Mouse (Mus musculus) kidney, embryonic 15.5 days (tissue): ENCODE results near the gene Slc25a36. TPM values are rescaled to one million over a fixed set of nuclear protein-coding genes. Genes with fewer than 3 reads are reported as not detected.

Experiments used
- ATAC-seq: fragments of 200-750 bp; cut with Nextera tagmentation; replicated peaks from 2 replicates; pipeline ENCODE4 v1.8.0; 2017; ENCODE audit warnings: moderate TSS enrichment; ENCODE audit not compliant: low FRiP score
- H3K27ac ChIP-seq: fragments of 300-500 bp; sonication (generic); 2 replicates; pipeline ENCODE4 v1.5.1; 2015; ENCODE audit warnings: mild to moderate bottlenecking, inconsistent platforms
- H3K27me3 ChIP-seq: fragments of 300-500 bp; sonication (generic); 2 replicates; pipeline ENCODE4 v1.6.1; 2015; ENCODE audit warnings: inconsistent platforms
- H3K36me3 ChIP-seq: fragments of 300-500 bp; sonication (generic); 2 replicates; pipeline ENCODE4 v1.6.1; 2015; ENCODE audit warnings: inconsistent platforms
- H3K4me1 ChIP-seq: fragments of 300-500 bp; sonication (generic); 2 replicates; pipeline ENCODE4 v1.6.1; 2015; ENCODE audit warnings: inconsistent platforms
- H3K4me2 ChIP-seq: fragments of 300-500 bp; sonication (generic); 2 replicates; pipeline ENCODE4 v1.6.1; 2015; ENCODE audit warnings: moderate library complexity, mild to moderate bottlenecking, inconsistent platforms
- H3K4me3 ChIP-seq: fragments of 300-500 bp; sonication (generic); replicated peaks from 2 replicates; pipeline ENCODE4 v1.5.1; 2015; ENCODE audit warnings: mild to moderate bottlenecking, inconsistent platforms
- H3K9ac ChIP-seq: fragments of 300-500 bp; sonication (generic); 2 replicates; pipeline ENCODE4 v1.6.1; 2015; ENCODE audit warnings: mild to moderate bottlenecking, inconsistent platforms
- H3K9me3 ChIP-seq: fragments of 300-500 bp; sonication (generic); replicated peaks from 2 replicates; pipeline ENCODE4 v1.6.1; 2016; ENCODE audit warnings: inconsistent platforms
- WGBS: fragments of 180-500 bp; shearing (Covaris S2); methylation state at CpG from one replicate; pipeline ENCODE4 v1.1.7; 2015; ENCODE audit warnings: mixed read lengths; 5-methylcytosine and 5-hydroxymethylcytosine counted together
- polyA plus RNA-seq: library from polyadenylated mRNA; unstranded; fragments of >200 nt; fragmentation: Nextera tagmentation; extraction: Ambion mirVana; gene quantifications from 2 replicates; pipeline ENCODE4 v1.2.1, GENCODE M21; 2015

Gene Slc25a36
- polyA plus RNA-seq, 1 experiment from 2014 or later: 68.4 TPM

DNA sequence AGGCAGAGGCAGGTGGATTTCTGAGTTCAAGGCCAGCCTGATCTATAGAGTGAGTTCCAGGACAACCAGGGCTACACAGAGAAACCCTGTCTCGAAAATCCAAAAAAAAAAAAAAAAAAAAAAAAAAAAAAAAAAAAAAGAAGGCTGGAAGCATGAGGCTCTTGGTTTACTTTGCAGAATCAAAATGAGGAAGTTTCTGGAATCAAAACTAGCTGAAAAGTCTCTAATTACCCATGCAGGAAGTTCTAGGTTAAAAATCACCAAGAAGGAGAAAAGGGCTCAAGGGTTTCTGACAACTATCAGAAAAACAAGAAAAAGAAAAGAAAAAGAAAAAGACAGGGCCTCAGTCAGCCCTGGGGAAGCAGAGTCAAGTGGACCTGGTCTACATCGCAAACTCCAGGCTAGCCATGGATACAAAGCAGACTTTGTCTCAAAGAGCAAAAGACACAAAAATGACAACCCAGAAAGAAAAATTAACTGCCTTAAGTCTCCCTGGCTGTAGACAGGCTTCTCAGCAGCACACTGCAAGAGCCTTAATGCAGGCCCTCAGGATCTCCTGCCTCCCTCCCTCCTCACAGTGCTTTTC, 5.5 kb downstream of the Slc25a36 start:
- H3K27ac ChIP-seq: no peak overlapping the region
- no peaks in the 10 kb centered on the region for H3K27me3 ChIP-seq
- no peaks in the 10 kb centered on the region for H3K9me3 ChIP-seq
- no peak for ATAC-seq
- no peak overlapping the region for H3K4me3 ChIP-seq
- WGBS: 90% methylated on average over 2 of the region's 2 CpGs
- peaks cover 22% of the 10 kb centered on the region for H3K4me1 ChIP-seq
- H3K9ac ChIP-seq: no peak overlapping the region
- peaks cover 6% of the 10 kb centered on the region for H3K36me3 ChIP-seq
- no peak overlapping the region for H3K4me2 ChIP-seq

DNA sequence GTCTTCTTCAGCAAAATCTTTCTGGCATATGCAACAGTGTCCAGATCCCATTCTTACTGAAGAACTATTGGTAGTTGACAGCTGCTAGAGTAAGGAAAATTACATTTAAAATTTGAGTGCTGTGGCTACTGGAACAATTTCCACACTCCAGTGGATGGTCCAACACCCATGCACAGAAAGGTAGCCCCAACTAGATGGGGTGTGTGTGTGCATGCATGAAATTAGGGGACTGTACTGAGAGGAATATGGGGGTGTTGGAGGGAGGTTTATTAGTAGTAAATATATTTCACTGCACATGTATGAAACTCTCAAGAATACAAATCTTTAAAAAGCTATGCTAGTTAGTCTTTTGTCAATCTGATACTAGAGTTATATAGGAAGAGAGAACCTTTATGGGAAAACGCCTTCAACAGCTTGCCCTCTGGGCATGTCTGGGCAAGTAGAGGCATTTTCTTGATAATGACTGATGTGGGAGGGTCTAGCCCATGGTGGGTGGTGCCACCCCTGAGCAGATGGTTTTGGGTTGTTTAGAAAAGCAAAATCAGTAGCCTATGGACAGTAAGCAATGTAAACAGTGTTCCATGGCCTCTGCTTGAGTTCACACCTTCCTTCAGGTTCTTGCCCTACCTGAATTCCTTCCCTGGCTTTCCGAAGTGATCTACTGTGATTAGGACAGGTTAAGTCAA, 7.4 kb downstream of the Slc25a36 start:
- H3K4me3 ChIP-seq: no peak overlapping the region
- no peak overlapping the region for H3K9ac ChIP-seq
- ATAC-seq: no peak
- 74% methylated on average over 2 of the region's 2 CpGs for WGBS
- H3K27ac ChIP-seq: no peak overlapping the region
- H3K4me2 ChIP-seq: no peak overlapping the region
- no peaks in the 10 kb centered on the region for H3K9me3 ChIP-seq
- peaks cover 17% of the 10 kb centered on the region for H3K36me3 ChIP-seq
- H3K4me1 ChIP-seq: peaks cover 10% of the 10 kb centered on the region; the same call in 1 of the 2 replicates
- no peaks in the 10 kb centered on the region for H3K27me3 ChIP-seq

- H3K9me3 ChIP-seq: no peaks in the 10 kb centered on the region
- ATAC-seq: no peak
Observed at GRCm38 (mm10) chr9:97098985-97099384, 12.0 kb downstream of the Slc25a36 start.

GRCm38 (mm10) chr9:97096180-97096579, 14.8 kb downstream of the Slc25a36 start:
- H3K36me3 ChIP-seq: peaks cover 67% of the 10 kb centered on the region
- no peak overlapping the region for H3K4me2 ChIP-seq
- no peak for ATAC-seq
- H3K27ac ChIP-seq: no peak overlapping the region
- no peak overlapping the region for H3K9ac ChIP-seq
- WGBS: 89% methylated on average over 1 of the region's 1 CpGs
- H3K4me3 ChIP-seq: no peak overlapping the region
- H3K27me3 ChIP-seq: no peaks in the 10 kb centered on the region
- no peaks in the 10 kb centered on the region for H3K9me3 ChIP-seq
- H3K4me1 ChIP-seq: no peaks in the 10 kb centered on the region

More at GRCm38 (mm10) chr9:97098985-97099384, 12.0 kb downstream of the Slc25a36 start:
- no peaks in the 10 kb centered on the region for H3K27me3 ChIP-seq
- 85% methylated on average over 4 of the region's 4 CpGs for WGBS
- no peak overlapping the region for H3K27ac ChIP-seq
- H3K4me1 ChIP-seq: peaks cover 4% of the 10 kb centered on the region; the same call in 1 of the 2 replicates
- no peak overlapping the region for H3K4me2 ChIP-seq
- no peak overlapping the region for H3K4me3 ChIP-seq
- H3K36me3 ChIP-seq: peaks cover 48% of the 10 kb centered on the region
- no peak overlapping the region for H3K9ac ChIP-seq

- H3K27ac ChIP-seq: no peak overlapping the region
- H3K9me3 ChIP-seq: no peaks in the 10 kb centered on the region
- H3K9ac ChIP-seq: no peak overlapping the region
- ATAC-seq: no peak
- H3K27me3 ChIP-seq: no peaks in the 10 kb centered on the region
- peaks cover 42% of the 10 kb centered on the region for H3K36me3 ChIP-seq
- H3K4me1 ChIP-seq: no peaks in the 10 kb centered on the region
- no peak overlapping the region for H3K4me3 ChIP-seq
- H3K4me2 ChIP-seq: no peak overlapping the region
Observed at GRCm38 (mm10) chr9:97087850-97088249, 23.1 kb downstream of the Slc25a36 start.

DNA sequence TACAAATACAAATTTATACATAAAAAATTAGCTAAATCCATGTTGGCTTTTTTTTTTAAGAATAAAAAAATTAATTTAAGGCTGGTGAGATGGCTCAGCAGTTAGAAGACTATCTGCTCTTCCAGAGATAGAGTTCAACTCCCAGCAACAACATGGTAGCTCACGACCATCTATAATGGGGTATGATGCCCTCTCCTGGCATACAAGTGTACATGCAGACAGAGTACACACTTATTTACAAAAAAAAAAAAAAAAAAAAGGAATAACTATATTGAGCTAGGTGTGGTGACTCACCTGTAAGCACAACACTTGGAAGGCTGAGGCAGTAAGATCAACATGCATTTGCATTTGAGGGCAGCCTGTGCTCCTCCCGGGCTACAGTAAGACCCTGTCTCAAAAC, 26.3 kb downstream of the Slc25a36 start:
- H3K36me3 ChIP-seq: peaks cover 63% of the 10 kb centered on the region
- H3K4me1 ChIP-seq: no peaks in the 10 kb centered on the region
- no peak overlapping the region for H3K9ac ChIP-seq
- whole genome bisulfite sequencing: 91% methylated on average over 2 of the region's 2 CpGs
- no peaks in the 10 kb centered on the region for H3K27me3 ChIP-seq
- no peak overlapping the region for H3K4me3 ChIP-seq
- no peak overlapping the region for H3K27ac ChIP-seq
- no peak for ATAC-seq
- no peaks in the 10 kb centered on the region for H3K9me3 ChIP-seq
- no peak overlapping the region for H3K4me2 ChIP-seq

GRCm38 (mm10) chr9:97081106-97081862, 29.7 kb downstream of the Slc25a36 start:
- Histone ChIP-seq H3K9me3 (no peaks in the 10 kb centered on the region), H3K36me3 (peaks cover 74% of the 10 kb centered on the region), H3K27ac (no peak overlapping the region), H3K9ac (no peak overlapping the region), H3K4me3 (no peak overlapping the region), H3K27me3 (no peaks in the 10 kb centered on the region), H3K4me1 (no peaks in the 10 kb centered on the region), H3K4me2 (no peak overlapping the region)
- no peak for ATAC-seq
- 79% methylated on average over 4 of the region's 4 CpGs for WGBS

DNA sequence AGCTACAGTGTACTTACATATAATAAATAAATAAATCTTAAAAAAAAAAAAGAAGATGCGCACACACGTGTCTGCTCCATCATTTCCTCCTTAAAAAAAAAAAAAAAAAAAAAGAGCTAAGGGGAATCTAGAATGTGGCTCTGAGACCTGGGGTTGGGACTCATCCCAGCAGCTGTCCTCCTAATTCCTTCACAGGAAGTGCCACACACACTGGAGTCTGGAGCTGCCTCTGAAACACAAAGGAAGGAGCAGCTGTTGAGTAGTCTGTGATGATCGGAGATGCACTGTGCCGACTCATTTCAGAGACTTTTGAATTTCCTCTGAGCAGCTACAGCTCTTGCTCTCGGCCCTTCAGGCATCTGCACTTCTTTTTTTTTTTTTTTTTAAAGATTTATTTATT, 41.0 kb downstream of the Slc25a36 start:
- H3K4me2 ChIP-seq: no peak overlapping the region
- no peaks in the 10 kb centered on the region for H3K27me3 ChIP-seq
- H3K4me3 ChIP-seq: no peak overlapping the region
- no peak for ATAC-seq
- H3K4me1 ChIP-seq: 0 out of 2 replicates have a peak, but pooled peaks cover 3% of the 10 kb centered on the region
- H3K9me3 ChIP-seq: no peaks in the 10 kb centered on the region
- H3K9ac ChIP-seq: no peak overlapping the region
- H3K27ac ChIP-seq: no peak overlapping the region
- 84% methylated on average over 5 of the region's 5 CpGs for WGBS
- H3K36me3 ChIP-seq: peaks cover 35% of the 10 kb centered on the region

DNA sequence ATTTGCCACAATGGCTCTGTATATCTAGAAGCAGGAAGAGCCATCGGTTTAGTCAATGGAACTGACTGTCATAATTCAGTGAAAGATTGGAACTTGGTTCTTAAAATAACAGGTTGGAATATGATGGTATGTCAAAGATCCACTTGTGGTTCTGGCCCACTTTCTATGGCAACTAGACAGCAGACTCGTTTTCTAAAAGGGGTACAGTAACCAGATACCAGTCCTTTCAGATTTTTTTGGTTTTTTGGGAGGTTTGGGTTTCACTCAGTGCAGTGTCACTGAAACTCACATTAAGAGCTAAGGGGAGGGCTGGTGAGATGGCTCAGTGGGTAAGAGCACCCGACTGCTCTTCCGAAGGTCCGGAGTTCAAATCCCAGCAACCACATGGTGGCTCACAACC, 41.5 kb downstream of the Slc25a36 start:
- Histone ChIP-seq H3K4me1 (0 out of 2 replicates have a peak, but pooled peaks cover 3% of the 10 kb centered on the region), H3K9me3 (no peaks in the 10 kb centered on the region), H3K4me3 (no peak overlapping the region), H3K4me2 (no peak overlapping the region), H3K36me3 (peaks cover 30% of the 10 kb centered on the region), H3K27me3 (no peaks in the 10 kb centered on the region), H3K27ac (no peak overlapping the region), H3K9ac (no peak overlapping the region)
- WGBS: 86% methylated on average over 5 of the region's 5 CpGs
- no peak for ATAC-seq

- 53% methylated on average over 9 of the region's 9 CpGs for WGBS
- Histone ChIP-seq H3K27me3 (no peaks in the 10 kb centered on the region), H3K9ac (no peak overlapping the region), H3K4me1 (0 out of 2 replicates have a peak, but pooled peaks cover 3% of the 10 kb centered on the region), H3K9me3 (no peaks in the 10 kb centered on the region), H3K4me3 (no peak overlapping the region), H3K36me3 (peaks cover 22% of the 10 kb centered on the region), H3K4me2 (no peak overlapping the region), H3K27ac (no peak overlapping the region)
- ATAC-seq: peak; percentile 79
Observed at GRCm38 (mm10) chr9:97068201-97069095, 42.5 kb downstream of the Slc25a36 start.

- no peak overlapping the region for H3K4me2 ChIP-seq
- peaks cover 22% of the 10 kb centered on the region for H3K36me3 ChIP-seq
- 83% methylated on average over 6 of the region's 6 CpGs for WGBS
- no peak overlapping the region for H3K27ac ChIP-seq
- H3K4me3 ChIP-seq: no peak overlapping the region
- H3K4me1 ChIP-seq: 0 out of 2 replicates have a peak, but pooled peaks cover 3% of the 10 kb centered on the region
- no peaks in the 10 kb centered on the region for H3K27me3 ChIP-seq
- H3K9me3 ChIP-seq: no peaks in the 10 kb centered on the region
- no peak for ATAC-seq
- no peak overlapping the region for H3K9ac ChIP-seq
Observed at GRCm38 (mm10) chr9:97067761-97068160, 43.2 kb downstream of the Slc25a36 start.
